Mouse (Mus musculus): ENCODE measurements around the gene Mfap1a. TPM values are rescaled to one million over a fixed set of nuclear protein-coding genes. Genes with fewer than 3 reads are reported as not detected.
"Not testable (repeated sequence)": the region's sequence is repeated elsewhere in the genome, so short reads cannot be mapped to it uniquely, and the experiment has no call there.

Gene Mfap1a
- polyA plus RNA-seq, 1 experiment from 2014 or later = 10.1 TPM

GRCm38 (mm10) chr2:121509584-121509983, 3.1 kb upstream of the Mfap1a start:
- peak; percentile 65 for ATAC-seq
- 22% methylated on average over 16 of the region's 16 CpGs for WGBS
- H3K36me3 ChIP-seq (ENCODE audit: control insufficient read depth, insufficient read depth) = 0 out of 2 replicates have a peak, but pooled peaks cover 10% of the 10 kb centered on the region

GRCm38 (mm10) chr2:121507951-121508330, 1.5 kb upstream of the Mfap1a start:
- H3K4me3 ChIP-seq (ENCODE audit: low read depth, low read length) = peak overlapping the region; percentile 64; the same call in 1 of the 2 replicates
- H3K36me3 ChIP-seq (ENCODE audit: control insufficient read depth, insufficient read depth) = 0 out of 2 replicates have a peak, but pooled peaks cover 13% of the 10 kb centered on the region
- 41% methylated on average over 2 of the region's 2 CpGs for WGBS
- no peak for ATAC-seq
- no peaks in the 10 kb centered on the region for H3K9me3 ChIP-seq (ENCODE audit: control insufficient read depth)
- peak overlapping the region; percentile 69 for H3K4me2 ChIP-seq (replicated peaks; ENCODE audit: low read depth)
- H3K27ac ChIP-seq (ENCODE audit: low read depth, low read length) = no peak overlapping the region
- no peaks in the 10 kb centered on the region for H3K27me3 ChIP-seq (replicated peaks; ENCODE audit: control insufficient read depth, insufficient read depth, low read length)
- TF ChIP-seq CTCF (IDR thresholded peaks at IDR 0.05; ENCODE audit: low read depth) = no peak
- H3K9ac ChIP-seq (ENCODE audit: low read depth, low read length) = peak overlapping the region; percentile 47; the same call in 1 of the 2 replicates
- 0 out of 2 replicates have a peak, but pooled peaks cover 5% of the 10 kb centered on the region for H3K4me1 ChIP-seq (replicated peaks; ENCODE audit: control insufficient read depth, insufficient read depth, low read length)

More at GRCm38 (mm10) chr2:121509584-121509983, 3.1 kb upstream of the Mfap1a start:
- Histone ChIP-seq H3K27me3 (replicated peaks; ENCODE audit: control insufficient read depth, insufficient read depth, low read length) (no peaks in the 10 kb centered on the region), H3K9me3 (ENCODE audit: control insufficient read depth) (no peaks in the 10 kb centered on the region), H3K27ac (ENCODE audit: low read depth, low read length) (no peak overlapping the region), H3K4me2 (replicated peaks; ENCODE audit: low read depth) (peak overlapping the region; percentile 64), H3K4me3 (ENCODE audit: low read depth, low read length) (peak overlapping the region; percentile 43), H3K4me1 (replicated peaks; ENCODE audit: control insufficient read depth, insufficient read depth, low read length) (0 out of 2 replicates have a peak, but pooled peaks cover 5% of the 10 kb centered on the region), H3K9ac (ENCODE audit: low read depth, low read length) (peak overlapping the region; percentile 38)
- no peak for TF ChIP-seq CTCF (IDR thresholded peaks at IDR 0.05; ENCODE audit: low read depth)

DNA sequence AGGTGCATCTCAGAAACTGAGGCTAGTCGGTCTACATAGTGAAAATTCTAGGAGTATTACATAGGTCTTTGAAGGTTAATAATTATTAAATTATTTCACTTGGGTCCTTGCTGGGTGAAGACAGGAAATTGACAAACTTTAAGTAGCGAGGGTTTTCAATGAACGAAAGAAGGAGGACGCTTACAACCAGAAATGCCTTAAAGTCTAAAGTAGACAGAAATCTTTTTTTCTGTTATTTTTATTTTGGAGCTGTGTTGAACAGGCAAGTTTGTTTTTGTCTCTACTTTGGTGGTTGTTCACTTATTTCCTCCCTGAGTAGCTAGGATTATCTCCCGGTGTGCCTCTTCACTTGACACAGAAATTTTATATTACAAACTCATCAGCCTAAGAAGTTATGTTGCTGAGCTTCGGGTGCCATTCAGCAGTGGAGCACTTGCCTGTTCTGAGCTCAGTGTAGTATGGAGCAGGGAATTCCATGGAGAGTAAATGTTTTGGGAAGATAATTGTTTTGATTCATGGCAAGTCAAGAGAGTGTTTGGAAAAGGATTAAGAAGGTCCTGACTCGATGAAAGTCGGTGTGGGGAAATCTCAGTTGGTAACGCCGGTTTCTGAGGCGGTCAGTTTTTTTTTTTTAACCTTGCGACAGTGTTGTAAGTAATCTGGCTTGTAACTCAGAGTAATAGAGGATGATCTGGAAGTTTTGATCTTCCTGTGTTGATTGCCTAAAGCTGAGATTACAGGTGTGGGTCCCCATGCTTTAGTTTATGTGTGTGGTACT, 897 bp upstream of the Mfap1a start:
- Histone ChIP-seq H3K27ac (ENCODE audit: low read depth, low read length) (no peak overlapping the region), H3K9me3 (ENCODE audit: control insufficient read depth) (no peaks in the 10 kb centered on the region), H3K36me3 (ENCODE audit: control insufficient read depth, insufficient read depth) (0 out of 2 replicates have a peak, but pooled peaks cover 13% of the 10 kb centered on the region), H3K4me3 (ENCODE audit: low read depth, low read length) (peak overlapping the region; percentile 64), H3K4me2 (replicated peaks; ENCODE audit: low read depth) (peak overlapping the region; percentile 69), H3K27me3 (replicated peaks; ENCODE audit: control insufficient read depth, insufficient read depth, low read length) (no peaks in the 10 kb centered on the region), H3K9ac (ENCODE audit: low read depth, low read length) (peak overlapping the region; percentile 47), H3K4me1 (replicated peaks; ENCODE audit: control insufficient read depth, insufficient read depth, low read length) (0 out of 2 replicates have a peak, but pooled peaks cover 5% of the 10 kb centered on the region)
- 3% methylated on average over 12 of the region's 12 CpGs for WGBS
- ATAC-seq = no peak
- no peak for TF ChIP-seq CTCF (IDR thresholded peaks at IDR 0.05; ENCODE audit: low read depth)

GRCm38 (mm10) chr2:121501550-121501949, 4.9 kb downstream of the Mfap1a start:
- not testable (repeated sequence) for H3K36me3 ChIP-seq (ENCODE audit: control insufficient read depth, insufficient read depth); ATAC-seq; H3K9me3 ChIP-seq (ENCODE audit: control insufficient read depth); H3K4me1 ChIP-seq (replicated peaks; ENCODE audit: control insufficient read depth, insufficient read depth, low read length); H3K4me3 ChIP-seq (ENCODE audit: low read depth, low read length); H3K9ac ChIP-seq (ENCODE audit: low read depth, low read length); H3K4me2 ChIP-seq (replicated peaks; ENCODE audit: low read depth); H3K27me3 ChIP-seq (replicated peaks; ENCODE audit: control insufficient read depth, insufficient read depth, low read length); H3K27ac ChIP-seq (ENCODE audit: low read depth, low read length)
- WGBS = 100% methylated on average over 1 of the region's 6 CpGs

- not testable (repeated sequence) for H3K27ac ChIP-seq (ENCODE audit: low read depth, low read length); H3K27me3 ChIP-seq (replicated peaks; ENCODE audit: control insufficient read depth, insufficient read depth, low read length); H3K9ac ChIP-seq (ENCODE audit: low read depth, low read length); H3K9me3 ChIP-seq (ENCODE audit: control insufficient read depth); H3K36me3 ChIP-seq (ENCODE audit: control insufficient read depth, insufficient read depth); ATAC-seq; H3K4me2 ChIP-seq (replicated peaks; ENCODE audit: low read depth); H3K4me1 ChIP-seq (replicated peaks; ENCODE audit: control insufficient read depth, insufficient read depth, low read length); H3K4me3 ChIP-seq (ENCODE audit: low read depth, low read length)
- WGBS = 64% methylated on average over 1 of the region's 2 CpGs
Observed at GRCm38 (mm10) chr2:121484403-121484802, 22.1 kb downstream of the Mfap1a start.

DNA sequence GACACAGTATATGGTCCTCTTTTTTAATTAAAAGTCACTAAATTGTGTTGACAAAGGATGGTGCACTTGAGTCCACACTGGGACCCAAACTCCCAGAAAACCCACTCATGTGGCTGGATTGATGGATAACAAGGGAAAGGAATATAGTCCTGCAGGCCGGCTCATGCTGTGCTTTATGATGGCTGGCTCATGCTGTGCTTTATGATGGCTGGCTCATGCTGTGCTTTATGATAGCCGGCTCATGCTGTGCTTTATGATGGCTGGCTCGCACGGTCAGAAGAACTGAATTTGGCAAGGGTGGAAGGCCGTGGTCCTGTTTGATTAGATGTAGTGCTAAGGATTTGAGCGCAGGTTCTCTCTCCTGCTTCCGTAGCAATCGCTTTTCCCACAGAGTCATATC, 22.9 kb downstream of the Mfap1a start:
- ATAC-seq = no peak
- Histone ChIP-seq H3K4me3 (ENCODE audit: low read depth, low read length) (no peak overlapping the region), H3K9ac (ENCODE audit: low read depth, low read length) (no peak overlapping the region), H3K27ac (ENCODE audit: low read depth, low read length) (no peak overlapping the region), H3K4me1 (replicated peaks; ENCODE audit: control insufficient read depth, insufficient read depth, low read length) (no peaks in the 10 kb centered on the region), H3K9me3 (ENCODE audit: control insufficient read depth) (no peaks in the 10 kb centered on the region), H3K4me2 (replicated peaks; ENCODE audit: low read depth) (no peak overlapping the region), H3K36me3 (ENCODE audit: control insufficient read depth, insufficient read depth) (no peaks in the 10 kb centered on the region), H3K27me3 (replicated peaks; ENCODE audit: control insufficient read depth, insufficient read depth, low read length) (no peaks in the 10 kb centered on the region)
- TF ChIP-seq CTCF (IDR thresholded peaks at IDR 0.05; ENCODE audit: low read depth) = no peak
- 61% methylated on average over 8 of the region's 8 CpGs for WGBS

DNA sequence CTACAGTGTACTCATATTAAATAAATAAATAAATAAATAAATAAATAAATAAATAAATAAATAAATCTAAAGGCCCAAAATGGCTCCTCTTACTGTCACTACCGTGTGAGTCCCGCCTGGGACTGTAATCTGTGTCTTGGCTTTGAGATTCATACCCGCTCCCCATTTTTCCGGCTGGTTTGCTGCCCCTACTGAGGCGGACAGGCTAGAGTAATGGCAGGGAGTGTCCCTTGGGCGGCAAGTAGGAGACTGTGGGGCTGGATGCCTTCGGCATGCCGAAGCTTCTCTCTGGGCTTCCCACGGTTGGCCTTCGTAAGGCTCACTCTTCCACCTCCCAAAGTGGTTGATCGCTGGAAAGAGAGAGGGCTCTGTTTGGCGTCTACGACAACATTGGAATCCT, 25.5 kb downstream of the Mfap1a start:
- 82% methylated on average over 13 of the region's 13 CpGs for WGBS
- H3K27me3 ChIP-seq (replicated peaks; ENCODE audit: control insufficient read depth, insufficient read depth, low read length); H3K27ac ChIP-seq (ENCODE audit: low read depth, low read length); H3K4me1 ChIP-seq (replicated peaks; ENCODE audit: control insufficient read depth, insufficient read depth, low read length); ATAC-seq; H3K4me2 ChIP-seq (replicated peaks; ENCODE audit: low read depth); H3K36me3 ChIP-seq (ENCODE audit: control insufficient read depth, insufficient read depth); H3K4me3 ChIP-seq (ENCODE audit: low read depth, low read length); H3K9ac ChIP-seq (ENCODE audit: low read depth, low read length); H3K9me3 ChIP-seq (ENCODE audit: control insufficient read depth): not testable (repeated sequence)
